Mouse (Mus musculus): ENCODE data around the gene Cd83. TPM values are rescaled to one million over a fixed set of nuclear protein-coding genes. Genes with fewer than 3 reads are reported as not detected.

Cd83 gene
- polyA plus RNA-seq, 1 experiment from 2014 or later = 14.9 TPM

DNA sequence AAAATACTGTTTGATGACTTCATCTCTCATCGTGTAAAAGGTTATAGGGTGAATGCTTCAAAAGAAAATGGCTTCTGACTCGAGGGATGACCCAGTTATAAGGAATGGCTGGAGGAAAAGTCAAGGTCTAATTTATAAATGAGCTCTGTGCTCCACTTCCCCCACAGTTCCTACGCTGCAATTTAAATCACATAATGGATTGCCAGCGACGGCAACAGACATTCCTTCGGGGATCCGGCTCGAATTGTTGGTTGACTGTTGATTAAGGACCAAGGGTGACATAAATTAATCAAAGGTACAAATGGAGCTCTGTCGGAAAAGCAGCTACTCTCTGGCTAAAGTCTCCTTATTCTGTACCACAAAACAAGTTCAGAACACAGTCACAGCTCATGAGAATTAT, 30.9 kb upstream of the Cd83 start:
- no peak for ATAC-seq (ENCODE audit: insufficient number of reproducible peaks, insufficient read depth, low FRiP score, low read depth)
- Histone ChIP-seq H3K27ac (ENCODE audit: low read length) (no peak overlapping the region), H3K36me3 (ENCODE audit: control insufficient read depth, insufficient read depth, low read length) (no peaks in the 10 kb centered on the region), H3K27me3 (ENCODE audit: control insufficient read depth, insufficient read depth, low read length) (no peaks in the 10 kb centered on the region), H3K9me3 (ENCODE audit: control insufficient read depth, low read depth, low read length) (no peaks in the 10 kb centered on the region), H3K4me2 (replicated peaks; ENCODE audit: low read depth, low read length) (no peak overlapping the region), H3K4me3 (ENCODE audit: low read depth, low read length) (no peak overlapping the region), H3K9ac (replicated peaks; ENCODE audit: low read depth, low read length) (no peak overlapping the region), H3K4me1 (ENCODE audit: control insufficient read depth, insufficient read depth, low read length) (peaks cover 2% of the 10 kb centered on the region; the same call in 1 of the 2 replicates)
- WGBS = 17% methylated on average over 9 of the region's 9 CpGs

DNA sequence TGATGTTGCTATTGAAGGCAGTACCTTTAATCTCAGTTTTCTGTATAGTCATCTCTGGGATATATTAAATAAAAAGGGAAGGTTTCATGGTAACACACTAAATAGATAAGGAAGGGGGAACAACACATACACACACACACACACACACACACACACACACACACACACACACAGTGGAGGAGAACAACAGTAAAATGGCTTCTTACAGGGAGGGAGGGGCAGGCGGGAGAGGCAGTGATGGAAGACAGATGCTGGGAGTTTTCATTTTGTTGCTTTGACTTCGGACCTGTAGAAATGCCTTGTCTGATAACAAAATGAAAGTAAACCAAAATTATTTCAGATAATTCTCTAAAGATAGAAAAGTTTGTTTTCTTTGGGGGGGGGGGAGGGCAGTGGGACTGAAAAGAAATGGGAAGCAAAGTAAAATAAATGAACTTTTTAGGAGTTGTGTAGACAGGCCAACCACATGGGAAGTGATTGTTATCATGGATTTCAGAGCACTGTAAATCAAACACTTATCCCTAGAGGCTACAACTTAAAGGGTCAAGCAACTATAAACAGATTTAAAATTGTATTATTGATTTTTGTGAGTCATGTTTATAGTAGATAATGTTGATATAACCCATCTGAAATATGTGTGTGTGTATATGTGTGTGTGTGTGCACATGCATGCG, 30.0 kb upstream of the Cd83 start:
- Histone ChIP-seq H3K27me3 (ENCODE audit: control insufficient read depth, insufficient read depth, low read length) (no peaks in the 10 kb centered on the region), H3K9ac (replicated peaks; ENCODE audit: low read depth, low read length) (no peak overlapping the region), H3K27ac (ENCODE audit: low read length) (no peak overlapping the region), H3K4me3 (ENCODE audit: low read depth, low read length) (no peak overlapping the region), H3K4me1 (ENCODE audit: control insufficient read depth, insufficient read depth, low read length) (peaks cover 2% of the 10 kb centered on the region; the same call in 1 of the 2 replicates), H3K9me3 (ENCODE audit: control insufficient read depth, low read depth, low read length) (no peaks in the 10 kb centered on the region), H3K4me2 (replicated peaks; ENCODE audit: low read depth, low read length) (no peak overlapping the region), H3K36me3 (ENCODE audit: control insufficient read depth, insufficient read depth, low read length) (no peaks in the 10 kb centered on the region)
- no peak for ATAC-seq (ENCODE audit: insufficient number of reproducible peaks, insufficient read depth, low FRiP score, low read depth)
- WGBS = 55% methylated on average over 3 of the region's 3 CpGs

DNA sequence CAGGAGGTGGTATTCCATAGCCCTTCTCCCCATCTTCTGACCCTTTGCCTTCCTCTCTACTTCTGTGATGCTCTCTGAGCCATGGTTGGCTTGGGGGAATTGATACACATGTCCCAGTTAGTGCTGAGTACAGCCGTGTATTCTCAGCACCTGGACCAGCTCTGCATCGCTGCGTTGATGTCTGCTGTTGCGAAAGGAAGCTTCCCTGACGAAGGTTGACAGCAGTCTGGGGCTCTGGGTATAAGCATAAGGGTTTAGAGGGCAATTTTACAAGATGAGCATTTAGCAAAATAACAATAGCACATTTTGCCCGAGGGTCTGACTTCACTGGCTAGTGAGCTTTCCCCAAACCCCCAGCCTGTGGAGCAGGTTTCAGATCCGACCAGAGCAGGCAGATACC, 29.0 kb upstream of the Cd83 start:
- H3K4me3 ChIP-seq (ENCODE audit: low read depth, low read length) = no peak overlapping the region
- H3K4me1 ChIP-seq (ENCODE audit: control insufficient read depth, insufficient read depth, low read length) = peaks cover 2% of the 10 kb centered on the region; the same call in 1 of the 2 replicates
- H3K4me2 ChIP-seq (replicated peaks; ENCODE audit: low read depth, low read length) = no peak overlapping the region
- H3K9me3 ChIP-seq (ENCODE audit: control insufficient read depth, low read depth, low read length) = no peaks in the 10 kb centered on the region
- H3K27me3 ChIP-seq (ENCODE audit: control insufficient read depth, insufficient read depth, low read length) = no peaks in the 10 kb centered on the region
- no peak overlapping the region for H3K27ac ChIP-seq (ENCODE audit: low read length)
- ATAC-seq (ENCODE audit: insufficient number of reproducible peaks, insufficient read depth, low FRiP score, low read depth) = no peak
- no peaks in the 10 kb centered on the region for H3K36me3 ChIP-seq (ENCODE audit: control insufficient read depth, insufficient read depth, low read length)
- no peak overlapping the region for H3K9ac ChIP-seq (replicated peaks; ENCODE audit: low read depth, low read length)
- WGBS = 76% methylated on average over 7 of the region's 7 CpGs

DNA sequence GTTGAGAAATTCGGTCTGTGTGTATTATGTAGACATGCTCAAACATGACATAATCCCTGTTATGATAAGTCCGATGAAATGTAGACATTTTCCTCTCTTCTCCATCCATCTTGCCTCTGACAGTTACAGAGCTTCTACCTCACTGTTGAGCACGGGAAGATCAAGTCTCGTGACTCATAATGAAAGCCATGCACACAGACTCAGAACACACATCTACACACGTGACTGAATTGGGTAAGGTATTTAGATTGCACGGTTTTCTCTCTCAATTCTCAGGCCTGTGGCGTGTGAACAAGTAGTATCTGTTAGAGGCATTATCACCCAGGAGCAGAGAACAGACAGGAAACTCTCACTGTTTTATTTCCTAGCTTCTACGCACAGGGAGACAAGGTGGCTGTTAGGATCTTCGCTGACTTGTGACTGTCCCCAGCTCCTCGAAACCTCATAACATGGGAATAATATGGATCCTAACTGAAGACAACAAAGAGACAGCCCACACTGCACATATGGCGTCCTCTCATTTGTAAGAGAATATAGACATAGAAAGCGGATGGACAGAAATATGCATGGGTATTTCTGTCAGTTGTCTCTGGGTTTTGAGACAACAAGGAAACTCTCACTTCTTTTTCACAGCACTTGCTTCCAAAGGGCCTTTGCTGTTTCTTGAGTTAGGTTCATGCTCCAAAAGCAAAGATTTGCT, 23.3 kb upstream of the Cd83 start:
- H3K27ac ChIP-seq (ENCODE audit: low read length) = no peak overlapping the region
- H3K4me2 ChIP-seq (replicated peaks; ENCODE audit: low read depth, low read length) = no peak overlapping the region
- ATAC-seq (ENCODE audit: insufficient number of reproducible peaks, insufficient read depth, low FRiP score, low read depth) = no peak
- H3K27me3 ChIP-seq (ENCODE audit: control insufficient read depth, insufficient read depth, low read length) = no peaks in the 10 kb centered on the region
- H3K4me3 ChIP-seq (ENCODE audit: low read depth, low read length) = no peak overlapping the region
- WGBS = 71% methylated on average over 12 of the region's 12 CpGs
- H3K4me1 ChIP-seq (ENCODE audit: control insufficient read depth, insufficient read depth, low read length) = no peaks in the 10 kb centered on the region
- no peaks in the 10 kb centered on the region for H3K36me3 ChIP-seq (ENCODE audit: control insufficient read depth, insufficient read depth, low read length)
- no peak overlapping the region for H3K9ac ChIP-seq (replicated peaks; ENCODE audit: low read depth, low read length)
- no peaks in the 10 kb centered on the region for H3K9me3 ChIP-seq (ENCODE audit: control insufficient read depth, low read depth, low read length)

DNA sequence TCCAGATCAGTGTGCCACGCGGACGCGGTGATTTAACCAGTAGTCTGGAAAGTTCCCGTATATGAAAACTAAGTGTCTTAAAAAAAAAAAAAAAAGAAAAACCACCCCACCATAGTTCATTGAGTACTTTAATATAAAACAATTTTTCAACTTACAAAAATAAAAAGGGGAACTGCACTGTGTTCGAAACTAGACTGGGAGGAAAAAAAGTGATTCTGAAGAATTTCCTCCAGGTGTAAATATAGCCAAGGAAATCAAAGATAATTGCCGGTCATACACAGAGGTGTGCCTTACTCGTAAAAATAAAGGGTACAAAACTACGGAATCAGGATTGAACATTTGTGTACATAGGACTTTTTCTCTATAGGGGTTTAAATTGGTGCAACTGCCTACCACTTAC, 21.7 kb upstream of the Cd83 start:
- H3K36me3 ChIP-seq (ENCODE audit: control insufficient read depth, insufficient read depth, low read length) = no peaks in the 10 kb centered on the region
- no peak overlapping the region for H3K9ac ChIP-seq (replicated peaks; ENCODE audit: low read depth, low read length)
- no peak overlapping the region for H3K4me3 ChIP-seq (ENCODE audit: low read depth, low read length)
- no peaks in the 10 kb centered on the region for H3K9me3 ChIP-seq (ENCODE audit: control insufficient read depth, low read depth, low read length)
- WGBS = 93% methylated on average over 9 of the region's 9 CpGs
- ATAC-seq (ENCODE audit: insufficient number of reproducible peaks, insufficient read depth, low FRiP score, low read depth) = no peak
- no peak overlapping the region for H3K27ac ChIP-seq (ENCODE audit: low read length)
- H3K4me2 ChIP-seq (replicated peaks; ENCODE audit: low read depth, low read length) = no peak overlapping the region
- no peaks in the 10 kb centered on the region for H3K4me1 ChIP-seq (ENCODE audit: control insufficient read depth, insufficient read depth, low read length)
- no peaks in the 10 kb centered on the region for H3K27me3 ChIP-seq (ENCODE audit: control insufficient read depth, insufficient read depth, low read length)

DNA sequence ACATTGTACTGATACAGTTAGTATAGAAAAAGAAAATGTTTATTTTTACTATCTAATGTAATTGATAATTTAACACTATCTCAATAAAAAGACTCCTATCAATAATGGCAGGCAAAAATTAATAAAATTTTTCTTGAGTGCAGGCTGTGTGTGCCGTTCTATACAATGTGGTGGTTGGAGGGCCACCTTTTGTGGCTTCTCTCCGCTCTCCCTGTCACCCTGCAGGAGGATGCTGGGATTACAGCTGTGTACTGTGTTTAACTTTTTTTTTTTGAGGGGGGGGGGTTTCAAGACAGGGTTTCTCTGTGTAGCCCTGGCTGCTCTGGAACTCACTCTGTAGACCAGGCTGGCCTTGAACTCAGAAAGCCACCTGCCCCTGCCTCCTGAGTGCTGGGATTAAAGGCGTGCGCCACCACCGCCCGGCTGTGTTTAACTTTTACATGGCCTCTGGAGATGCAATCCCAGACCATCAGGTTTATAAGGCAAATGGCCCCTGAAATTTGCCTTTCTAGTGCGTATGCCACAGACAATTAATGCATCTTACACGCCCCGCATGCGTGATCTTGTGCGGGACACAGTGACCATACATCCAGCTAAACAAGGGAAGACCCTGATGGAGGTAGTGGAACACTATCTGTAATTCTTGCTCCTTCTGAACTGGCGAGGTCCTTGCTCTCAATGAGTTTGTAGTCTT, 21.1 kb upstream of the Cd83 start:
- Histone ChIP-seq H3K4me2 (replicated peaks; ENCODE audit: low read depth, low read length) (no peak overlapping the region), H3K4me1 (ENCODE audit: control insufficient read depth, insufficient read depth, low read length) (no peaks in the 10 kb centered on the region), H3K36me3 (ENCODE audit: control insufficient read depth, insufficient read depth, low read length) (no peaks in the 10 kb centered on the region), H3K27ac (ENCODE audit: low read length) (no peak overlapping the region), H3K4me3 (ENCODE audit: low read depth, low read length) (no peak overlapping the region), H3K27me3 (ENCODE audit: control insufficient read depth, insufficient read depth, low read length) (no peaks in the 10 kb centered on the region), H3K9ac (replicated peaks; ENCODE audit: low read depth, low read length) (no peak overlapping the region), H3K9me3 (ENCODE audit: control insufficient read depth, low read depth, low read length) (no peaks in the 10 kb centered on the region)
- no peak for ATAC-seq (ENCODE audit: insufficient number of reproducible peaks, insufficient read depth, low FRiP score, low read depth)
- WGBS = 92% methylated on average over 12 of the region's 12 CpGs

DNA sequence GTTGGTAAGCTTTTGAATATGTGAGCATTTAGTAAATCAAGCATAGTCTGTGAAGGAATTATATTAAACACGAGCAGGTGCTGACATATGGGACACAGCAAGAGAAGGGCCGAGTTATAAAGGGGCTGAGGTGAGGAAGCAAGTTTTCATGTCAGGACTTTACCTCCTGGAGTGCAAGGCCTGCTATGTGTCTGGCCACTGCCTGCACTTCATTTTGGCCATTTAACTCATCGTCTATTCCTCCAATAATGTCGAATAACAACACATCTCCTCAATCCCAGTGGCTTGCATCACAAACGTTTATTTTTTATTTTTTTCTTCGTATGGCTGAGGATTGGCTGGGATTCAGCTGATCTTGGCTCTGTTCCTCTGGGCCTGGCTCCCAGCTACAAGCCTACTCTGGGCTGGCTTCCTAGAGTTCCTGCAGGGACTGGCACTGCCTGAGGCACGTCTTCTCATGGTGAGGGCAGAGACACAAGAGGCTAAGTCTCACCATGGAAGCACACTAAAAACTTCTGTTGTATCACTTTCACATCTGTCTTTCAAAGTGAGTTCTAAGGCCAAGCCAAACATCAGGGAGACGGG, 20.5 kb upstream of the Cd83 start:
- no peaks in the 10 kb centered on the region for H3K27me3 ChIP-seq (ENCODE audit: control insufficient read depth, insufficient read depth, low read length)
- no peak overlapping the region for H3K27ac ChIP-seq (ENCODE audit: low read length)
- H3K36me3 ChIP-seq (ENCODE audit: control insufficient read depth, insufficient read depth, low read length) = no peaks in the 10 kb centered on the region
- WGBS = 69% methylated on average over 8 of the region's 8 CpGs
- ATAC-seq (ENCODE audit: insufficient number of reproducible peaks, insufficient read depth, low FRiP score, low read depth) = no peak
- H3K4me3 ChIP-seq (ENCODE audit: low read depth, low read length) = no peak overlapping the region
- H3K9me3 ChIP-seq (ENCODE audit: control insufficient read depth, low read depth, low read length) = no peaks in the 10 kb centered on the region
- no peak overlapping the region for H3K4me2 ChIP-seq (replicated peaks; ENCODE audit: low read depth, low read length)
- H3K9ac ChIP-seq (replicated peaks; ENCODE audit: low read depth, low read length) = no peak overlapping the region
- no peaks in the 10 kb centered on the region for H3K4me1 ChIP-seq (ENCODE audit: control insufficient read depth, insufficient read depth, low read length)

DNA sequence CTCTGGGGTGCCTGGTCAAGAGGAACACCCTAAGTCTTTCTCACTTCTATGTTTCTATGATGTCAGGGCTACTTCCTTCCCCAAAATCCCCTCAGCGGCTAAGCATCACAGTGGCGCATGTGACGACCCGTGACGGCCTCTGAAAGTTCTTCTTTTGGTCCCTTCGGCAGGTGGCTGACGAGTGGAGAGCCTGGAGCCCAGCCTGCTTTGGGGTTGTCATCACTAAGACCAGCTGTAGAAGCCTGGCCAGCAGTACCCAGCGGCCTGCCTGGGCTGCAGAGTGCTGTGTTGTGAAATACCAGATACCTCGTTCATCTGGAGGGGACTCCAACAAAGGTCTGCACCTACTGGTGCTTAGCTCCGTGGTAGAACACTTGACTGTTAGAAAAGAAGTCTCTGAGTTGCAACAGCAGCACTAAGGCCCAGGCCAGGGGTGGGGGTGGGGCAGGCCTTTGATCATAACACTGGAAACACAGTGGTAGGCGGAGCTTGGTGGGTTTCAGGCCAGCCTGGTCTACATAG, 19.2 kb upstream of the Cd83 start:
- Histone ChIP-seq H3K9me3 (ENCODE audit: control insufficient read depth, low read depth, low read length) (no peaks in the 10 kb centered on the region), H3K4me1 (ENCODE audit: control insufficient read depth, insufficient read depth, low read length) (no peaks in the 10 kb centered on the region), H3K4me2 (replicated peaks; ENCODE audit: low read depth, low read length) (no peak overlapping the region), H3K4me3 (ENCODE audit: low read depth, low read length) (no peak overlapping the region), H3K36me3 (ENCODE audit: control insufficient read depth, insufficient read depth, low read length) (no peaks in the 10 kb centered on the region), H3K27me3 (ENCODE audit: control insufficient read depth, insufficient read depth, low read length) (no peaks in the 10 kb centered on the region), H3K27ac (ENCODE audit: low read length) (no peak overlapping the region), H3K9ac (replicated peaks; ENCODE audit: low read depth, low read length) (no peak overlapping the region)
- 86% methylated on average over 11 of the region's 11 CpGs for WGBS
- no peak for ATAC-seq (ENCODE audit: insufficient number of reproducible peaks, insufficient read depth, low FRiP score, low read depth)
